In the genomic region with DNA sequence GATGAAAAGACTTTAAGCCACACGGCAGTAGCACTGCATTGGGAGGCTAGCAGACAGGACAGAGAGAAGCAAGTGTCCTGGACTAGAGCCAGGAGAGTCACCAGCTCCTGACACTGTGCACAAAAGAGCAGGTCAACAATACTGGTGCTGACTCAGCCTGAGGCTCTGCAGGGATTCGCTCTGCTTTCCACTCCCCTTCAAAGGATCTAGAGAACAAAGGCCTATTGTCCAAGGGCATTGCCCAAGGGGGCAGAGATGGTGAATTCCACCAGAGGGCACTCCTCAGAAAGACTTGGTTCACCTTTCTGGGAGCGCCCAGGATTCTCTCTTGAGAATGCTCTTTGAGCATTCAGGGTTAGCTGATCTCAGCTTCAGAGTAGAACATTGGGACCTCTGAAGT, we compare ENCODE assay signal across 8 mouse cellular contexts.
DNase-seq lines count a peak whose midpoint lies in the region; ATAC-seq and TF ChIP-seq lines count a peak whose summit lies in the region.

No protein-coding gene starts in this region.

- no peak overlapping the region for H3K4me3 ChIP-seq in heart, embryonic 12.5 days
- no peak overlapping the region for H3K4me3 ChIP-seq in C2C12 (ENCODE audit: insufficient read depth, poor library complexity, severe bottlenecking)
- H3K4me3 ChIP-seq in heart, postnatal 0 days (ENCODE audit: low read depth, low read length): no peak overlapping the region

- no peaks in the 10 kb centered on the region for H3K79me2 ChIP-seq in C2C12 (ENCODE audit: control insufficient read depth, insufficient read depth)

- peaks cover 17% of the 10 kb centered on the region for H3K4me1 ChIP-seq in heart, embryonic 12.5 days (replicated peaks)
- H3K4me1 ChIP-seq in heart, postnatal 0 days (ENCODE audit: control insufficient read depth, insufficient read depth): no peaks in the 10 kb centered on the region

- peaks cover 6% of the 10 kb centered on the region for H3K27me3 ChIP-seq in heart, embryonic 12.5 days (replicated peaks)
- H3K27me3 ChIP-seq in C2C12 (ENCODE audit: control insufficient read depth, insufficient read depth, insufficient read length): no peaks in the 10 kb centered on the region
- H3K27me3 ChIP-seq in heart, postnatal 0 days (ENCODE audit: control insufficient read depth, insufficient read depth, low read length): no peaks in the 10 kb centered on the region

- DNase-seq in heart, adult 9 months (ENCODE audit: low spot score in 2 of 2): no peak
- peak; percentile 49 to 65 for DNase-seq in adrenal gland, postnatal 36 days
- DNase-seq in heart, postnatal 0 days (ENCODE audit: low spot score): peak; percentile 35
- no peak for DNase-seq in urinary bladder, postnatal 10 days (ENCODE audit: low spot score)
- no peak for DNase-seq in frontal cortex, postnatal 14 days (ENCODE audit: low spot score in 2 of 2)

- peak; percentile 55; the same call in 1 of the 2 replicates for ATAC-seq in heart, embryonic 12.5 days (ENCODE audit: insufficient number of reproducible peaks, low FRiP score)
- peak; percentile 67 for ATAC-seq in heart, postnatal 0 days (ENCODE audit: insufficient read depth, low read depth)
- 0 out of 2 replicates have a peak, but pooled peaks have one; percentile 21 for ATAC-seq in megakaryocyte-erythroid progenitor cell, adult 5-6 weeks (replicated peaks; ENCODE audit: low FRiP score, low TSS enrichment, poor library complexity, severe bottlenecking)

- no peak overlapping the region for H3K4me2 ChIP-seq in heart, embryonic 12.5 days
- no peak overlapping the region for H3K4me2 ChIP-seq in heart, postnatal 0 days (ENCODE audit: low read depth, low read length)

- H3K27ac ChIP-seq in heart, embryonic 12.5 days (ENCODE audit: poor library complexity, severe bottlenecking): no peak overlapping the region
- no peak overlapping the region for H3K27ac ChIP-seq in heart, postnatal 0 days (ENCODE audit: low read depth)

- H3K79me3 ChIP-seq in C2C12 (ENCODE audit: low read depth): no peaks in the 10 kb centered on the region

- no peak overlapping the region for H3K9ac ChIP-seq in heart, embryonic 12.5 days
- H3K9ac ChIP-seq in heart, postnatal 0 days (replicated peaks; ENCODE audit: low read depth, low read length): no peak overlapping the region

- 31% methylated on average over 3 of the region's 3 CpGs for WGBS in heart, embryonic 12.5 days
- WGBS in heart, postnatal 0 days: 32% methylated on average over 3 of the region's 3 CpGs

- TF ChIP-seq CTCF in C2C12 (IDR thresholded peaks at IDR 0.05; ENCODE audit: control insufficient read depth, insufficient read depth, insufficient read length): peak; percentile 0
- TF ChIP-seq CTCF in heart, postnatal 0 days (IDR thresholded peaks at IDR 0.05; ENCODE audit: low read depth): peak; percentile 39

- no peaks in the 10 kb centered on the region for H3K36me3 ChIP-seq in heart, embryonic 12.5 days
- H3K36me3 ChIP-seq in C2C12 (ENCODE audit: control insufficient read depth, insufficient read depth): no peaks in the 10 kb centered on the region
- no peaks in the 10 kb centered on the region for H3K36me3 ChIP-seq in heart, postnatal 0 days (replicated peaks; ENCODE audit: control insufficient read depth, insufficient read depth, low read length)

- no peak overlapping the region for H3ac ChIP-seq in C2C12 (ENCODE audit: control insufficient read depth, insufficient read length, low read depth)

- peaks cover 11% of the 10 kb centered on the region; the same call in 1 of the 2 replicates for H3K9me3 ChIP-seq in heart, embryonic 12.5 days (replicated peaks)
- no peaks in the 10 kb centered on the region for H3K9me3 ChIP-seq in heart, postnatal 0 days (replicated peaks; ENCODE audit: control insufficient read depth, low read length)

- TF ChIP-seq EP300 in heart, postnatal 0 days (IDR thresholded peaks at IDR 0.05; ENCODE audit: low read depth): no peak

TF ChIP-seq in C2C12, 6 proteins besides CTCF, POLR2A, EP300 and RAD21:
- TF ChIP-seq MYOG (IDR thresholded peaks at IDR 0.05; ENCODE audit: control insufficient read depth, extremely low read depth, insufficient read length) (no peak), MAX (IDR thresholded peaks at IDR 0.05) (no peak), USF1 (IDR thresholded peaks at IDR 0.05; ENCODE audit: low read depth) (no peak), FOSL1 (IDR thresholded peaks at IDR 0.05; ENCODE audit: insufficient read depth, low read length, poor library complexity, severe bottlenecking) (no peak), CEBPB (IDR thresholded peaks at IDR 0.05; ENCODE audit: low read depth) (peak; percentile 54), MYOD1 (IDR thresholded peaks at IDR 0.05; ENCODE audit: control insufficient read depth, insufficient read length, low read depth) (no peak)

Comparison
In these comparisons a context has a peak if more than half of its experiments do, and no peak if none do; other contexts are left out.
1. DNase-seq: peak in adrenal gland, postnatal 36 days (2 of 2) and heart, postnatal 0 days (single experiment); none in heart, adult 9 months (0 of 2), urinary bladder, postnatal 10 days (single experiment) and frontal cortex, postnatal 14 days (0 of 2).
2. Peak in every context shown above with its lines, with median percentiles within 50 percentile points of each other: ATAC-seq.